Mouse (Mus musculus): ENCODE results near the gene Ibsp.

DNA sequence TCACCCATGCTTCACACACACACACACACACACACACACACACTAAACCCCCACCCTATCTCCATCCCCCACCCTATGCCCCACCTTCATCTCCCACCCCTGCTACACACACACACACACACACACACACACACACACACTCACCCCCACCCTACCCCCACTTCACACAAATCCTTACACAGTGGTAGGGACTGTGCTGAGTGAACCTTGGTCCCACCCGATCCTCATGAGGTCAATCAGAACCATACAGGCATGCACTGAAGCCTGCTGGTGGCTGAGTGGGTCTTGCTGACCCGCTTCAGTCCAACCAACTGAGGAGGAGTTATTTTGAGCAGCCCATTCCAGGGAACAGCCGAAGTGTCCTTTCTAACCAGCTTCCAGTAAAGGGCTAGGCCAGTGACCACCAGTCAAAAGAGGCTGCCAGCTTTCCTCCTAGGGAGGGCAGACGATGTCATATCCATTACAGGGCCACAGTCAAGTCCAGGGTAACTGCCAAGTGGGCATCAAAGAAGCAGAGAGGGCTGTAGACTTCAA, 29.4 kb downstream of the Ibsp start:
- TF ChIP-seq POLR2A (IDR thresholded peaks at IDR 0.05; ENCODE audit: control insufficient read depth, extremely low read depth, insufficient read depth, low read length, poor library complexity) (no peak), CTCF (IDR thresholded peaks at IDR 0.05; ENCODE audit: borderline replicate concordance, control insufficient read depth, extremely low read depth, insufficient read depth, low read length, poor library complexity) (no peak)

Data from thymus, adult 2 months (tissue).